Mouse (Mus musculus): ENCODE data around the gene Gck. TPM values are rescaled to one million over a fixed set of nuclear protein-coding genes. Genes with fewer than 3 reads are reported as not detected.

The Gck gene
- polyA plus RNA-seq, 1 experiment from 2014 or later = 4.2 TPM

GRCm38 (mm10) chr11:5920323-5920960, 29.4 kb downstream of the Gck start:
- Histone ChIP-seq H3K36me3 (no peaks in the 10 kb centered on the region), H3K27ac (replicated peaks) (no peak overlapping the region), H3K9ac (replicated peaks) (no peak overlapping the region), H3K9me3 (replicated peaks) (no peaks in the 10 kb centered on the region), H3K27me3 (replicated peaks) (no peaks in the 10 kb centered on the region), H3K4me1 (no peaks in the 10 kb centered on the region), H3K4me3 (replicated peaks) (no peak overlapping the region), H3K4me2 (no peak overlapping the region)
- ATAC-seq (ENCODE audit: low FRiP score) = no peak
- WGBS = 41% methylated on average over 17 of the region's 17 CpGs

GRCm38 (mm10) chr11:5919606-5920005, 30.3 kb downstream of the Gck start:
- Histone ChIP-seq H3K36me3 (no peaks in the 10 kb centered on the region), H3K4me1 (no peaks in the 10 kb centered on the region), H3K4me3 (replicated peaks) (no peak overlapping the region), H3K27ac (replicated peaks) (no peak overlapping the region), H3K9ac (replicated peaks) (no peak overlapping the region), H3K9me3 (replicated peaks) (no peaks in the 10 kb centered on the region), H3K27me3 (replicated peaks) (no peaks in the 10 kb centered on the region), H3K4me2 (no peak overlapping the region)
- no peak for ATAC-seq (ENCODE audit: low FRiP score)
- WGBS = 95% methylated on average over 4 of the region's 4 CpGs

- no peak for ATAC-seq (ENCODE audit: low FRiP score)
- Histone ChIP-seq H3K4me1 (no peaks in the 10 kb centered on the region), H3K9me3 (replicated peaks) (no peaks in the 10 kb centered on the region), H3K27ac (replicated peaks) (no peak overlapping the region), H3K4me2 (no peak overlapping the region), H3K27me3 (replicated peaks) (no peaks in the 10 kb centered on the region), H3K4me3 (replicated peaks) (no peak overlapping the region), H3K36me3 (no peaks in the 10 kb centered on the region), H3K9ac (replicated peaks) (no peak overlapping the region)
- WGBS = 83% methylated on average over 2 of the region's 2 CpGs
Observed at GRCm38 (mm10) chr11:5918111-5918510, 31.8 kb downstream of the Gck start.

GRCm38 (mm10) chr11:5916178-5916548, 33.7 kb downstream of the Gck start:
- Histone ChIP-seq H3K36me3 (no peaks in the 10 kb centered on the region), H3K9ac (replicated peaks) (no peak overlapping the region), H3K4me3 (replicated peaks) (no peak overlapping the region), H3K27me3 (replicated peaks) (no peaks in the 10 kb centered on the region), H3K27ac (replicated peaks) (no peak overlapping the region), H3K4me2 (no peak overlapping the region), H3K9me3 (replicated peaks) (no peaks in the 10 kb centered on the region), H3K4me1 (0 out of 2 replicates have a peak, but pooled peaks cover 3% of the 10 kb centered on the region)
- WGBS = 83% methylated on average over 8 of the region's 8 CpGs
- ATAC-seq (ENCODE audit: low FRiP score) = no peak

GRCm38 (mm10) chr11:5915429-5916177, 34.3 kb downstream of the Gck start:
- ATAC-seq (ENCODE audit: low FRiP score) = no peak
- WGBS = 82% methylated on average over 5 of the region's 5 CpGs
- Histone ChIP-seq H3K4me2 (no peak overlapping the region), H3K4me1 (0 out of 2 replicates have a peak, but pooled peaks cover 3% of the 10 kb centered on the region), H3K27ac (replicated peaks) (no peak overlapping the region), H3K36me3 (no peaks in the 10 kb centered on the region), H3K9me3 (replicated peaks) (no peaks in the 10 kb centered on the region), H3K9ac (replicated peaks) (no peak overlapping the region), H3K27me3 (replicated peaks) (no peaks in the 10 kb centered on the region), H3K4me3 (replicated peaks) (no peak overlapping the region)

- Histone ChIP-seq H3K9me3 (replicated peaks) (no peaks in the 10 kb centered on the region), H3K27ac (replicated peaks) (no peak overlapping the region), H3K4me3 (replicated peaks) (no peak overlapping the region), H3K9ac (replicated peaks) (no peak overlapping the region), H3K27me3 (replicated peaks) (no peaks in the 10 kb centered on the region), H3K36me3 (no peaks in the 10 kb centered on the region), H3K4me2 (no peak overlapping the region), H3K4me1 (0 out of 2 replicates have a peak, but pooled peaks cover 3% of the 10 kb centered on the region)
- no peak for ATAC-seq (ENCODE audit: low FRiP score)
- WGBS = 50% methylated on average over 5 of the region's 5 CpGs
Observed at GRCm38 (mm10) chr11:5914940-5915339, 34.9 kb downstream of the Gck start.

- no peak for ATAC-seq (ENCODE audit: low FRiP score)
- no peak overlapping the region for H3K4me3 ChIP-seq (replicated peaks)
- no peak overlapping the region for H3K27ac ChIP-seq (replicated peaks)
- no peaks in the 10 kb centered on the region for H3K36me3 ChIP-seq
- H3K4me2 ChIP-seq = no peak overlapping the region
- WGBS = 76% methylated on average over 4 of the region's 4 CpGs
- no peak overlapping the region for H3K9ac ChIP-seq (replicated peaks)
- 0 out of 2 replicates have a peak, but pooled peaks cover 3% of the 10 kb centered on the region for H3K4me1 ChIP-seq
- no peaks in the 10 kb centered on the region for H3K9me3 ChIP-seq (replicated peaks)
- no peaks in the 10 kb centered on the region for H3K27me3 ChIP-seq (replicated peaks)
Observed at GRCm38 (mm10) chr11:5913936-5914335, 35.9 kb downstream of the Gck start.

- 0 out of 2 replicates have a peak, but pooled peaks cover 3% of the 10 kb centered on the region for H3K4me1 ChIP-seq
- 71% methylated on average over 8 of the region's 8 CpGs for WGBS
- no peaks in the 10 kb centered on the region for H3K9me3 ChIP-seq (replicated peaks)
- no peaks in the 10 kb centered on the region for H3K27me3 ChIP-seq (replicated peaks)
- no peak for ATAC-seq (ENCODE audit: low FRiP score)
- no peak overlapping the region for H3K27ac ChIP-seq (replicated peaks)
- H3K4me2 ChIP-seq = no peak overlapping the region
- H3K4me3 ChIP-seq (replicated peaks) = no peak overlapping the region
- H3K36me3 ChIP-seq = no peaks in the 10 kb centered on the region
- H3K9ac ChIP-seq (replicated peaks) = no peak overlapping the region
Observed at GRCm38 (mm10) chr11:5913256-5913655, 36.6 kb downstream of the Gck start.

GRCm38 (mm10) chr11:5912635-5913034, 37.2 kb downstream of the Gck start:
- no peak overlapping the region for H3K27ac ChIP-seq (replicated peaks)
- H3K4me3 ChIP-seq (replicated peaks) = no peak overlapping the region
- 29% methylated on average over 5 of the region's 5 CpGs for WGBS
- ATAC-seq (ENCODE audit: low FRiP score) = no peak
- no peaks in the 10 kb centered on the region for H3K36me3 ChIP-seq
- 0 out of 2 replicates have a peak, but pooled peaks cover 3% of the 10 kb centered on the region for H3K4me1 ChIP-seq
- H3K9me3 ChIP-seq (replicated peaks) = no peaks in the 10 kb centered on the region
- no peaks in the 10 kb centered on the region for H3K27me3 ChIP-seq (replicated peaks)
- no peak overlapping the region for H3K9ac ChIP-seq (replicated peaks)
- no peak overlapping the region for H3K4me2 ChIP-seq

- H3K4me2 ChIP-seq = no peak overlapping the region
- no peak overlapping the region for H3K9ac ChIP-seq (replicated peaks)
- no peaks in the 10 kb centered on the region for H3K36me3 ChIP-seq
- 0 out of 2 replicates have a peak, but pooled peaks cover 3% of the 10 kb centered on the region for H3K4me1 ChIP-seq
- no peak overlapping the region for H3K4me3 ChIP-seq (replicated peaks)
- H3K9me3 ChIP-seq (replicated peaks) = no peaks in the 10 kb centered on the region
- H3K27ac ChIP-seq (replicated peaks) = no peak overlapping the region
- 80% methylated on average over 4 of the region's 4 CpGs for WGBS
- H3K27me3 ChIP-seq (replicated peaks) = no peaks in the 10 kb centered on the region
- ATAC-seq (ENCODE audit: low FRiP score) = no peak
Observed at GRCm38 (mm10) chr11:5908642-5909041, 41.2 kb downstream of the Gck start.

- ATAC-seq (ENCODE audit: low FRiP score) = no peak
- WGBS = 25% methylated on average over 5 of the region's 5 CpGs
- H3K36me3 ChIP-seq = no peaks in the 10 kb centered on the region
- H3K9ac ChIP-seq (replicated peaks) = no peak overlapping the region
- no peak overlapping the region for H3K4me3 ChIP-seq (replicated peaks)
- H3K4me2 ChIP-seq = no peak overlapping the region
- no peaks in the 10 kb centered on the region for H3K9me3 ChIP-seq (replicated peaks)
- H3K27me3 ChIP-seq (replicated peaks) = no peaks in the 10 kb centered on the region
- no peak overlapping the region for H3K27ac ChIP-seq (replicated peaks)
- H3K4me1 ChIP-seq = peaks cover 8% of the 10 kb centered on the region
Observed at GRCm38 (mm10) chr11:5907096-5907495, 42.8 kb downstream of the Gck start.
